Mouse (Mus musculus) cerebellum, adult 8-10 months (tissue): ENCODE measurements around the gene Krtap13.
"Not testable (repeated sequence)": the region's sequence is repeated elsewhere in the genome, so short reads cannot be mapped to it uniquely, and the experiment has no call there.

Experiments
- DNase-seq: peaks from one replicate; pipeline ENCODE4 v3.0.0; 2022

Krtap13 gene

DNA sequence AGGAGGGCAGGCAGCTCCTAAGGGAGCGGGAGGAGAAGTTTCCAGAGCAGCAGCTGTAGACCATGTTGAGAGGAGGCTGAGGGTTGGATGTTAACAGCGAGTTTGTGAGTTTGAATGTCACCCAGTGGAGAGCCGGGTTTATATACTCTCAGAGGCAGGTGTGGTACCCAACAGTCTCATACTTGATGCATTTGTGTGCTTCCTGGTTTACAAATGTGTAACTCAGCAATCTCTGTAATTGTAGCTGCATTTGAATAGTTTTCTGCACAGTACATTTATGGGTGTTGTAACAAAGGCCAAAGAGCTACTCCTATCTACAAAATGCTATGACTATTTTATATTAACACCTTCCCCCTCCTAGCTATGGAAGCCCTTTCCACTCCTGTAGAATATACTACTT, at the start of gene Krtap13:
Gene Krtap13 (minus strand): TSS at position 101 of the 400 bp plus-strand sequence.
- not testable (repeated sequence) for DNase-seq

DNA sequence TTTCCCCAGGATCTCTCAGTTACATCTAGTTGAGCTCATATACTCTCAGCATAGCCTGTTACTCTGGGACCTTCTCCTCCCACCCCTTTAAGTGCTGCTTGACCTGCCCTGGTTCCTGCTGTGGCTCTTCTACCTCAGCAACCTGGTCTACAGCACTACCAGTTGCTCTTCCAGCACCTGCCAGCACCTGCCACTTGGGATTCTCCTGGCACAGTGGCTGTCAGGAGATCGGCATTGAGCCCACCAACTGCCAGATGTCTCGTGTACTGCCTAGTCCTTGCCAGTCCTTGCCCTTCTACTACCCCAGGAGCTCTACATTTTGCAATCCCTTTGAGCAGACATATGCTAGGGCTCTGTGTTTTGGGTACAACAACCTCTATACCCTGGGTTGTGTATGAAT, 35.4 kb upstream of the Krtap13 start:
- DNase-seq: no peak

GRCm38 (mm10) chr16:88777596-88777995, 26.2 kb upstream of the Krtap13 start, which contains the start of gene Gm5965:
Gene Gm5965, plus strand, starts transcription at chr16:88777896.
- no peak for DNase-seq

- DNase-seq: no peak
Observed at GRCm38 (mm10) chr16:88774106-88774505, 22.7 kb upstream of the Krtap13 start, which contains the start of gene 2310057N15Rik. Gene 2310057N15Rik, minus strand, starts transcription at chr16:88774206.

GRCm38 (mm10) chr16:88758547-88758946, 7.1 kb upstream of the Krtap13 start, which contains the start of gene 2310034C09Rik:
Gene 2310034C09Rik, plus strand, starts transcription at chr16:88758847.
- not testable (repeated sequence) for DNase-seq

DNA sequence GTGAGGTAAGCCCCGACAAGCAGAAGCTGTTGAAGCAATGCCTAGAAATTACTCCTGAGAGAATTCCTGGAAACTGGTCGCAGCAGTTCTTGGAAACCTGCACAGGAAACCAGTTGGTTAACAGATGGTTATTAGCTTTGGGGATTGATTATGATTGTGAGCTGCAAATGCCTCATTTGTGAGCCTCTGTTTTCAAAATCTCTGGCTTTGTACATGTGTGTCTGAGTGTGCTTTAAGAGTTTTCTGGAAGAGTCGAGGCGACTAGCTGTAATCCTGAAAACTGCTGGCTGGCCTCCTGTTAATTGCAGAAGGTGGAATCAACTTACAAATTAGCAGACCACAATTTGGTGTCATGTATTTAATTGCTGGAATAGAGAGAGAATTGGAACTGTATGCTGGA, 3.5 kb downstream of the Krtap13 start:
- DNase-seq: no peak

DNA sequence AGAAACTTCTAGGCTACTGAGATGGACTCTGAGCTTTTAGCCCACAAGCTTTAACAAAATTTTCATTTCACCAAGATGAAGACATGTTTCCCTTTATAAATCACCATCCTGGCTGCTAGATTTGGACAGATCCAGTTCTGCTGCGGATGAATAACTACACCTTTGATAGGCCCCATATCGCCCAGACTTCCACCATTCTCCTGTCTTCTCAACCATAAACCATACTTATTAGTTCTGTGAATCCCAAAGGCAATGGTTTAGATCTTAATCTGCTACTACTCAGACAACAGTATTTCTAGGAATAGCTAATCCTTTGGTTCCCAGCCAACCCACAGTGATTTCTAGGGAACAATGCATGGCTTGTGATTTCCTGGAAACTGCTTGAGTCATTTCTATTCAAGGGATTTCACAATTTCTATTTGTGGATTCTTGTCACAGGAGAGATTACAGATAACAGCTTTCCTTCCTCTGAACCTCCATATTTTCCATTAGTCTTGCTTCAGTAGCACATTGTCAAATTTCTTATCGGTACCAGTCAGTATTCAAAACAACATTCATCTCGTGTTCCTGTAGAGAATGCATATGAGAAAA, 6.6 kb downstream of the Krtap13 start:
- DNase-seq: no peak

- no peak for DNase-seq
Observed at GRCm38 (mm10) chr16:88735391-88735790, 16.0 kb downstream of the Krtap13 start.

DNA sequence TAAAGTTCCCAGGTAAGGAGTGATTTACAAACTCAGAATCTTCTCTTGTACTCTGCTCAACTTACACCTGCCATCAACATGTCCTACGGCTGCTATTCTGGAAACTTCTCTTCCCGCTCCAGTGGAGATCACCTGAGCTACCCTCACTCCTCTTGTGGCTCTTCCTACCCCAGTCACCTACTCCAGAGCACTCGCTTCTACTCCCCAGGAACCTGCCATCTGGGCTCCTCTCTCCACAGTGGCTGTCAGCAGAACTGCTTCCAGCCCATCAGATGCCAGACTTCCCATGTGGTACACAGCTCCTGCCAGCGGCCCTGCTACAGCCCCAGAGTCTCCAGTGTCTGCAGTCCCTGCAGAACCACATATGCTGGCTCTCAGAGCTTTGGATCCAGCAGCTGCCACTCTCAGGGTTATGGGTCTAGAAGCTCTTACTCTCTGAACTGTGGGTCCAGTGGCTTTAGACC, 22.6 kb downstream of the Krtap13 start, which contains the start of gene Krtap13-1:
Gene Krtap13-1 (plus strand): TSS at position 51 of the 464 bp plus-strand sequence.
- no peak for DNase-seq

GRCm38 (mm10) chr16:88720031-88720430, 31.4 kb downstream of the Krtap13 start:
- DNase-seq: no peak

DNA sequence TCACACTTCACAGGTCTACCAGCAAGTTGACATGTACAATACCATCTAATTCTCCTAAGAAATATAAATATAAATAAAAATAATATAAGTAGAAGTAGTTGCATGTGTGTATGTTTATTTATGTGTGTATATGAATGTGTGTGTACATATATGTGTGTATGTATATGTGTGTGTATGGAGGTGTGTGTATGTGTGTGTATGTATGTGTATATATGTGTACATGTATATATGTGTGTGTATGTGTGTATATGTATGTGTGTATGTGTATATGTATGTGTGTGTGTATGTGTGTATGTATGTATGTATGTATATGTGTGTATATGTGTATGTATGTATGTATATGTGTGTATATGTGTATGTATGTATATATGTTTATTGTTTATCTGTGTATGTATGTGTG, 34.9 kb downstream of the Krtap13 start:
- no peak for DNase-seq

DNA sequence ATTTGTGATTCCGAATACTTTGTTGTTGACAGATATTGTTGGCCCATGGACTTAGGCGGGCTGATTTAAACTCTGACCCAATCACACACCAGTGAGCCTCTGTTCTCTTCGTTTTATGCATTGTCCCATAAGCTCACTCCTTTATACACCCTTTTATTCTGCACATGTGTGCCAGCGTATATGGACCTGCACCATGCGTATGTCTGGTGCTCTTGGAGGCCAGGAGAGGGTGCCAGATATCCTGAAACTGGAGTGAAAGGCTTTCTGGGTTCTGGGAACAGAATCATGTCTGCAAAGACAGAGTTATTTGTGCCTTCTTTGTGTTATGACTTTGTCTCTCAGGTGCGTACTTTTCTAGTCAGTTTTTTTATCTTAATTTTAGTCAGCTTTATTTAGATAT, 40.2 kb downstream of the Krtap13 start:
- DNase-seq: no peak

DNA sequence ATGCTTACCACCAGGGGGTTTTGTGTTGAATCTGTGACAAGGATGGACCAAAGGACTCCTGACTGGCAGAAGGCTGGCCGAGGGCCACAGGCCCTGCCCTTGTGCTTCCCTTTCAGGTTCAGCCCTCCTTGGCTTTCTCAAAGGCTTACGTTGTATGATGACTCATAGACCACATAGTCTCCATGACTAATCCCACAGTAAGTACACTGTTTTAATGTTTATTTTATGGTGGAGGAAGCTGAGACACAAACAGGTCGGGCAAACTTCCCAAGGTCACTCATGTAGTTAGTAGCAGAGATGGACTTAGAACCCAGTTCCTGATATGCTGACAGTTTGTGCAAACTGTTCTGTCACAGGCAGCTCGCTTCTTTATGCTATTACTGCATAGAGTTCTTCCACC, 40.7 kb downstream of the Krtap13 start:
- DNase-seq: no peak

DNA sequence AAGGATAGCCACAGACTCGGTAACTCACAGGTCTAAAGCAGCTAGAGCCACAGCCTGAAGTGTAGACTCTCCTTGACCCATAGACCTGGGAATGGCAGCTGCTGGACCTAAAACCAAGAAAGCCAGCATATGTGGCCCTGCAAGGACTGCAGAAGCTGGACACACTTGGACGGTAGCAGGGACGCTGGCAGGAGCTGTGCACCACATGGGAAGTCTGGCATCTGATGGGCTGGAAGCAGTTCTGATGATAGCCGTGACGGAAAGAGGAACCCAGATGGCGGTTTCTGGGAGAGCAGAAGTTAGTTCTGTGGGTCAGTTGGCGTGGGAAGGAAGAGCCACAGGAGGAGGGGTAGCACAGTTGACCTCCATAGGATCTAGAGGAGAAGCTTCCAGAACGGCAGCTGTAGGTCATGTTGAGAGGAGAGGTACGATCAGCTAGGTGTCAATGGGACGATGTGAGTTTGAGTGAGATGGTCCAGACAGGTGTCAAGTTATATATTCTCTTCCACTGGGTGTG, 43.9 kb downstream of the Krtap13 start, which contains the start of gene 2310061N02Rik:
Gene 2310061N02Rik (minus strand): TSS at position 467 of the 517 bp plus-strand sequence.
- no peak for DNase-seq

DNA sequence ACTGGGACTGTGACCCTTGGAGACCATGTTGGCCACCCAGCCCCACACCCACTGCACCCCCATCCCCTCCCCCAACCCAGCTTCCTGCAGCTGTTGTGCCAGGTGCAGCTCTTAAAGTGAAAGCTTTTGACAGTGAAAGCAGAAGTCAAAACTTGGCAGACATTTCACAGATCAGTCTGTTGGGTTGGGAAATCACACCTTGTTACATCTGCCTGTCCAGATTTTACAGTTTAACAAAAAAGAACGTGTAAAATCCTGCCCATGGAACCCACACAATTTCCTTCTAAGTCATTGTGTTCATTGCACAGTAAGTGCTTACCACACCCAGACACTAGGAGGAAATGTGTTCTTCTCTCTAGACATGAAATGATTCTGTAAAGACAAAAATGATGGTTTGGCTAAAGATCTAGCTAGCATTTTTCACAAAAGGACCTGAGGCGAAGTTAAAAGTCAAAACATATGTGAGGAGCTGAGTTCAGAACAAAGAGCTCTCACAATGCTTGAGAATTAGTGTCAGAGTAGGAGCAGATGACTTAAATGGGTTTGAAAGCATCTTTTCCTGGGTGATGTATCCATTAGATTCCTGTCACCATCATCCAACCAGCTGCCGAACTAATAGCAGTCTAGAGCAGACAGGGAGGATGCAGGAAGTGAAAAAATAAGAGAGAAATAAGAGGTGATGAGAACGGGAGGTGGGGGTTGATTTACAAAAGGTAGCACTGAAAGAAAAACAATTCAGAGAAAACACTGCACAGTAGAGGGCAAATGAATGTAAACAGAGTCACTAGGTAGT, 50.2 kb downstream of the Krtap13 start:
- no peak for DNase-seq
